Mouse (Mus musculus) gastrocnemius, postnatal 4 days (tissue): ENCODE measurements at regions not wholly inside any gene's neighbourhood (a gene's known extent, or its start where the extent isn't known, plus 50 kb on each side); places are given as distances from the start of the nearest gene placed in this dataset.

Experiments used
- DNase-seq, 2 experiments: peaks; one replicate each; pipeline ENCODE4 v3.0.0; 2021 to 2022; ENCODE audit warnings: low spot score in 2 of 2, mixed read lengths in 2 of 2

DNA sequence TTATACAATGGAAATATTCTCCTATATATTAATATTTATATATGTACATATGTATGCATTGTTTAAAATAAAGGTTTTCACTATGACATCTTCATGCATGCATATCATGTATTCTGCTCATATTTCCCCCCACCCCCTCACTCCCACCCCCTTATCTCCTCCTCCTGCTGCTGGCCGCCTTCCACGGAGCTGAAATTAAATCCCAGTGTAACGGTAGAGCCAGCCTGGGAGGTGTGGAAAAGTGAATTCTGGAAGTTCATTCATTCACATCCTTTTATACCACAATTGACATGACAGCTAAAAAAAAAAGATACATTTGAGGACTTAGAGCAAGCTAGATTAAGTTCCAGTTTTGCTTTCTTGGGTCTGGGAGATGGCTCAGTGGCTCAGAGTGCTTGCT, 85.7 kb upstream of the Rbpj start:
- no peak for DNase-seq

- peak in 1 of 2 experiments; percentile 33 for DNase-seq
Measured at GRCm38 (mm10) chr5:53381492-53382199, 84.3 kb upstream of the Rbpj start.

- no peak for DNase-seq
Measured at GRCm38 (mm10) chr5:53384026-53384425, 81.9 kb upstream of the Rbpj start.

DNA sequence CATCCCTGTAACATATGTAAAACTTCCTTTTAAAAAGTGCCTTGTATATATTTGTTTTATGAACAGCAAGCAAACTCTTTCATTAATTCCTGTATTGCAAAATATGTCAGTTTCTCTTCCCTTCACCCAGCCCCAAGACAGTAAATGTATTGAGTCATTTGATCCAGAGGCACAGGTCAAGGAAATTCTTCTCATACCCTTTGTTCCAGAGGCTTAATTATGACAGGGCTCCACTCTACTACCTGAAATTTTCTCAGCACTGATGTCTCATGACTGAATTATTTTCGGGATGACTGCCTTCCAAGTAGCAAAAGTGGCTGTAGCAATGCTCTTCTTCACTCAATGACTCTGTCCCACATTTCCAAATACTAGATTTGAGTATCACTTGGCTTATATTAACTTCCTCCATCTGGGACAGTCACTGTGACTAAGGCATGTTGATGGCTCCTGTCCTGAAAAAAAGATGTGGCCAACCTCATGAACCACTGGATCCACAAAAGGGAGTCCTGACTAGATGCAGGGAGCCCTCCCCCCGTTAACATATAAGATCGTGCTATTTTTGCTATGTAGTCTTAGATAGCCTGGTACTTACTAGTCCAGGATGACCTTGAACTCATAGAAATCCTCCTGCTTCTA, 80.3 kb upstream of the Rbpj start:
- DNase-seq = no peak

GRCm38 (mm10) chr5:53393571-53393970, 72.4 kb upstream of the Rbpj start:
- DNase-seq = no peak

DNA sequence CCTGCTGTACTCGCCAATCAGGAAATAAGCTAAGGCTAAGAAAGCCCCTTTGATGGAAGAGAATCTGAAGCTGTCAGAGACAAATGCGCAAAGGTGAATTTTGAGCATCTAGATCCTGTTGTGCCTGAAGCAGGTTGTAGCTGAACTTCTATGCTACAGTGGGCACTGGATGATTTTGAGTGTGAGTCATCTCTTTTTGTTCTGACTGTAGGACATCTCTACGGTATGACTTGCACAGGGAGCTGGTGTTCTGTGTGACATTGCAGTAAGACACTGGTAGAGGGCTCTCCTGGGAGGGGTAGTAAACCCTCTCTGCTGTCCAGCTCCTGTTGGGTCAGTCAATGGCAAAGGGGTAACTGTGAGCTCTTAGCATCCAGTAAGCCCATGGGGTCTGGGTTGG, 71.4 kb upstream of the Rbpj start:
- no peak for DNase-seq

DNA sequence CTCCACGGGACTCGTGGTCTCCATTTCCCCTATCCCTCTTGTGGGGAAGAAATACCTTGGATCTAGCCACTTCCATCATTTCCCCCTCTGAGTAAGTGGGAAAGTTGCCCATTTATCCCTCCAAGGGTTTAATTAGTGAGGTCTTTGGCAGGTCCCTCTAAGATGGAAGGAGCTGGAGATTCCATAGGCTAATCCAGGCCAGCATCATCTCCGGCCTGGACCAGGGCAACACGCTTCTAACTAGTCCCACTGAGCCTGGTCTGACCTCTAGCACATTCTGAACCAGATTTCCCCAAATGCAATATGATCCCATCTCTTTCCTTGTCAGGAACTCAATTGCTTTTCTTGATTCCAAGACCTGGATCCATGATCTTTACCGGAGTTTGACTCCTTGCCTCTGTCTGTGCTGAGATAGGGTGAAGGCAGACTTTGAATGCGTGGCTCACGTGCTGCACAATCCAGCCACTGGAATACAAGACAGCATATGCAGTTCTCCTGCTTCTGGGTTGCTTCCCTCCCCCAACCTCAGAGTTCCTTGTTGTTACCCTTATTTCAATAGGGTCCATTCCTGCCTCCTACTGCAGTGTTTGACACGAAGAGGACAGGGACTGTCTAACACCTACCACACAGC, 67.4 kb upstream of the Rbpj start:
- no peak for DNase-seq

DNA sequence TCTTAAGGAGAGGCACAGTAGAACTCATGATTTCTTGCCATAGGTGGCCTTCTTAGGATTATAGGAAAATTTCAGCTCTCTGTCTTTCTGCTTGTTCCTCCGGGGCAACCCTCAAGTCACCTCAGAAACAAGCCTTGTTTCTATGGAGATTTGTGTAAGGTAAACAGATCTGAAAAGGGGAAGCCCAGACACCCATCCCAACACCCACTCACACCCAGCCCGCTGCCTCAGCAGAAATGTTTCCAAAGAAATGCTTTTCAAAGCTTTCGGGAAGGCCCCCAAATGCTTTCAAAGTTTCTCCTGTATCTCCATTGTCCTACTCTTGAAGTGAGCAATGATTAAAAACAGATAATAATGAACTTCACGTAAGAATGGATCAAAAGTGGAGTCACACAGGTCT, 64.9 kb upstream of the Rbpj start:
- DNase-seq = no peak

GRCm38 (mm10) chr5:53402022-53402421, 63.9 kb upstream of the Rbpj start:
- DNase-seq = no peak

- no peak for DNase-seq
Measured at GRCm38 (mm10) chr5:53402619-53403151, 63.3 kb upstream of the Rbpj start.

DNA sequence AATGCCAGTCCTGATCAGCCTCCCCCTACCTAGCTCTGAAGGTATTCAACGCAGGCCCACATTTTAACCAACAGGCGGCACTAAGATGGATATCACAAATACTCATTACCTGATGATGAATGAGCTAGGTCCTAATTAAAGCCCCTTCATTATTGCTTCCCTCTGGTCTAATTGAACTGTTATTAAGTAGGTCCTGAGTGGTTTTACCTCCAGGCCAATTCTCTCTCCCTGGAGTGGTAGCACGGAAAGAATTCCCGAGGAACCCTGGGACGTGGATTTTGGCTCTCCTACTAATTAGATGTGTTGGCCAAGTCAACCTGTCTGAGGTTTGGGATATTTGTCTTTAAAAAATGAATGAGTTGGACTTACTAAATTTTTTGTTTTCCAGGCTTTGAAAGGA, 60.0 kb upstream of the Rbpj start:
- no peak for DNase-seq

- no peak for DNase-seq
Measured at GRCm38 (mm10) chr5:53407646-53408045, 58.3 kb upstream of the Rbpj start.

- DNase-seq = no peak
Measured at GRCm38 (mm10) chr5:53408235-53408634, 57.7 kb upstream of the Rbpj start.

- no peak for DNase-seq
Measured at GRCm38 (mm10) chr5:53409740-53410139, 56.2 kb upstream of the Rbpj start.

- DNase-seq = peak in 1 of 2 experiments; percentile 32
Measured at GRCm38 (mm10) chr5:53412391-53413075, 53.4 kb upstream of the Rbpj start.

GRCm38 (mm10) chr5:53413677-53414076, 52.3 kb upstream of the Rbpj start:
- no peak for DNase-seq

GRCm38 (mm10) chr5:53415472-53415871, 50.5 kb upstream of the Rbpj start:
- no peak for DNase-seq
